Mouse (Mus musculus): ENCODE results near the gene Abhd17c.

DNA sequence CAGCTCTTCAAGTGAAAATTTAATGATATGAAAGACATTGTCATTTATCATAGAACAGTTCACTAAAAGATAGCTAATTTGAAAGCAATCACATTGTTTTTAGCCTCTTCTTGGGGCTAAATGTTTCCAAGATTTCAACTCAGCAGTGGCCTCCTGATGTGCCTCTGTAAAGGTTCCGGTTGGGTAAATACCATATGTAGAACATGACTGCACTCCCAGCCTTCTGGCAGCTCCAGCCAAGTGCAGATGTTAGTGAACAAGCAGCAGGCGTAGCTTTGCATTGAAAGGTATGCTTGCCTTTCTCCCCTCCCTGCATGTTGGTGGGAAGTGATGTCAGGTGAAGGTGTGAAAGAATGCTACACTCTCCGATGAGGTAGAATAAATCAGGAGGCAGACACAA is 36.9 kb downstream of the Abhd17c start:
- no peak for TF ChIP-seq POLR2A (IDR thresholded peaks at IDR 0.05; ENCODE audit: insufficient read depth, low read depth, low read length)
- TF ChIP-seq CTCF (IDR thresholded peaks at IDR 0.05) = no peak
